Mouse (Mus musculus): ENCODE measurements around the gene Mael.

DNA sequence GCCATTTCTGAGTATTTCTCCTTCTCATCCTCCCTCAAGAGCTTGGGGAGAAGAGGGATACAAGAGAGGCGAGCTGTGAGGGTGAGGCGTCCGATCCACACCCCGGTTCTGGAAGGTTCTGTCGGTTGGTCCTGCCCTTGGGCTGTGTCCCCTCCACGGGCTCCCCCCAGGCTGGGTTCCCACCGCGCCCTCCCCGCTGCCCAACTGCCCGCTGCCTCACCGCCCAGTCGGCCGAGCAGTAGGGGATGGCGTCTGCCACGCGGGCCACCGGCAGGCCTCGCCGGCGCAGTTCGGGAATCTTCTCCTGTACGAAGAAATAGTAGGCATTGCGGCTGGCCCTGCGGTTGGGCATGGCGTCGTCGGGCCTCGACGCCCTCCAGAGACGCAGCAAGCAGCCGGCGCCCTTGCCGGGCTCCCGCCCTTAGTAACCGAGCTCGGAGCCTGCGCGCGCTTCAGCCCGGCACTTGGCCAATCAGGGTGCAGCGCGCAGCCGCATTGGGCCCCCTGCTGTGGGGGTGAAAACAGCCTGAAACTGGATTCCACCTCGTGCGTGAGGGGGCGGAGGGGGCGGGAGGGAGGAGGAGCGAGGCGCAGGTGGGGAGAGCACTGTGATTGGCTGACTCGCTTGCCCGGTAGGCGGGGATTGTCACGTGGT is at the start of gene Mael:
- TF ChIP-seq CTCF (IDR thresholded peaks at IDR 0.05; ENCODE audit: low read depth, low read length) (no peak), EP300 (IDR thresholded peaks at IDR 0.05; ENCODE audit: insufficient read depth, low read depth, low read length) (no peak), POLR2A (IDR thresholded peaks at IDR 0.05; ENCODE audit: insufficient read depth, low read length) (no peak)

Data from ES-Bruce4 (cell line).